Mouse (Mus musculus): ENCODE measurements at regions not wholly inside any gene's neighbourhood (a gene's known extent, or its start where the extent isn't known, plus 50 kb on each side); places are given as distances from the start of the nearest gene placed in this dataset.
A peak's percentile ranks its signal among the peaks of the same experiment; 100 is the strongest.
"Not testable (repeated sequence)": the region's sequence is repeated elsewhere in the genome, so short reads cannot be mapped to it uniquely, and the experiment has no call there.

- H3K27ac ChIP-seq (ENCODE audit: low read length): not testable (repeated sequence)
- 78% methylated on average over 2 of the region's 2 CpGs for WGBS
Observed at GRCm38 (mm10) chr5:76081379-76081778, 58.7 kb upstream of the Srd5a3 start.

GRCm38 (mm10) chr5:76080429-76080828 lies 59.6 kb upstream of the Srd5a3 start:
- Histone ChIP-seq H3K36me3 (ENCODE audit: control insufficient read depth, insufficient read depth) (no peaks in the 10 kb centered on the region), H3K4me1 (replicated peaks; ENCODE audit: control insufficient read depth, insufficient read depth, low read length) (peaks cover 4% of the 10 kb centered on the region; the same call in 1 of the 2 replicates), H3K27me3 (replicated peaks; ENCODE audit: control insufficient read depth, insufficient read depth, low read length) (no peaks in the 10 kb centered on the region), H3K9me3 (ENCODE audit: control insufficient read depth, low read length) (no peaks in the 10 kb centered on the region), H3K4me2 (ENCODE audit: low read length) (no peak overlapping the region), H3K9ac (replicated peaks; ENCODE audit: low read depth, low read length) (no peak overlapping the region), H3K4me3 (replicated peaks; ENCODE audit: low read length) (no peak overlapping the region), H3K27ac (ENCODE audit: low read length) (no peak overlapping the region)
- WGBS: 65% methylated on average over 8 of the region's 8 CpGs
- no peak for ATAC-seq

More at GRCm38 (mm10) chr5:76081379-76081778, 58.7 kb upstream of the Srd5a3 start:
- H3K4me2 ChIP-seq (ENCODE audit: low read length); H3K36me3 ChIP-seq (ENCODE audit: control insufficient read depth, insufficient read depth); H3K4me3 ChIP-seq (replicated peaks; ENCODE audit: low read length); H3K9me3 ChIP-seq (ENCODE audit: control insufficient read depth, low read length); H3K4me1 ChIP-seq (replicated peaks; ENCODE audit: control insufficient read depth, insufficient read depth, low read length); H3K27me3 ChIP-seq (replicated peaks; ENCODE audit: control insufficient read depth, insufficient read depth, low read length); H3K9ac ChIP-seq (replicated peaks; ENCODE audit: low read depth, low read length); ATAC-seq: not testable (repeated sequence)

GRCm38 (mm10) chr5:76079204-76080025 lies 60.7 kb upstream of the Srd5a3 start:
- Histone ChIP-seq H3K27me3 (replicated peaks; ENCODE audit: control insufficient read depth, insufficient read depth, low read length) (no peaks in the 10 kb centered on the region), H3K4me2 (ENCODE audit: low read length) (no peak overlapping the region), H3K4me3 (replicated peaks; ENCODE audit: low read length) (no peak overlapping the region), H3K4me1 (replicated peaks; ENCODE audit: control insufficient read depth, insufficient read depth, low read length) (peaks cover 4% of the 10 kb centered on the region; the same call in 1 of the 2 replicates), H3K9me3 (ENCODE audit: control insufficient read depth, low read length) (no peaks in the 10 kb centered on the region), H3K27ac (ENCODE audit: low read length) (no peak overlapping the region; the same call in 1 of the 2 replicates), H3K36me3 (ENCODE audit: control insufficient read depth, insufficient read depth) (no peaks in the 10 kb centered on the region), H3K9ac (replicated peaks; ENCODE audit: low read depth, low read length) (no peak overlapping the region)
- 54% methylated on average over 11 of the region's 11 CpGs for WGBS
- no peak for ATAC-seq

GRCm38 (mm10) chr5:76078485-76078884 lies 61.6 kb upstream of the Srd5a3 start:
- Histone ChIP-seq H3K27ac (ENCODE audit: low read length) (no peak overlapping the region), H3K9ac (replicated peaks; ENCODE audit: low read depth, low read length) (no peak overlapping the region), H3K4me3 (replicated peaks; ENCODE audit: low read length) (no peak overlapping the region), H3K4me2 (ENCODE audit: low read length) (no peak overlapping the region), H3K27me3 (replicated peaks; ENCODE audit: control insufficient read depth, insufficient read depth, low read length) (no peaks in the 10 kb centered on the region), H3K36me3 (ENCODE audit: control insufficient read depth, insufficient read depth) (no peaks in the 10 kb centered on the region), H3K9me3 (ENCODE audit: control insufficient read depth, low read length) (no peaks in the 10 kb centered on the region), H3K4me1 (replicated peaks; ENCODE audit: control insufficient read depth, insufficient read depth, low read length) (peaks cover 4% of the 10 kb centered on the region; the same call in 1 of the 2 replicates)
- WGBS: 92% methylated on average over 1 of the region's 1 CpGs
- ATAC-seq: no peak

GRCm38 (mm10) chr5:76076283-76076682 lies 63.8 kb upstream of the Srd5a3 start:
- ATAC-seq: no peak
- no peaks in the 10 kb centered on the region for H3K27me3 ChIP-seq (replicated peaks; ENCODE audit: control insufficient read depth, insufficient read depth, low read length)
- H3K9me3 ChIP-seq (ENCODE audit: control insufficient read depth, low read length): no peaks in the 10 kb centered on the region
- H3K27ac ChIP-seq (ENCODE audit: low read length): no peak overlapping the region
- no peaks in the 10 kb centered on the region for H3K36me3 ChIP-seq (ENCODE audit: control insufficient read depth, insufficient read depth)
- H3K4me3 ChIP-seq (replicated peaks; ENCODE audit: low read length): no peak overlapping the region
- H3K9ac ChIP-seq (replicated peaks; ENCODE audit: low read depth, low read length): no peak overlapping the region
- peaks cover 4% of the 10 kb centered on the region; the same call in 1 of the 2 replicates for H3K4me1 ChIP-seq (replicated peaks; ENCODE audit: control insufficient read depth, insufficient read depth, low read length)
- WGBS: 90% methylated on average over 7 of the region's 7 CpGs
- H3K4me2 ChIP-seq (ENCODE audit: low read length): no peak overlapping the region

GRCm38 (mm10) chr5:76075401-76075800 lies 64.7 kb upstream of the Srd5a3 start:
- peak overlapping the region; percentile 35 for H3K4me2 ChIP-seq (ENCODE audit: low read length)
- H3K27me3 ChIP-seq (replicated peaks; ENCODE audit: control insufficient read depth, insufficient read depth, low read length): no peaks in the 10 kb centered on the region
- H3K9me3 ChIP-seq (ENCODE audit: control insufficient read depth, low read length): no peaks in the 10 kb centered on the region
- 0 out of 2 replicates have a peak overlapping the region, but pooled peaks have one; percentile 9 for H3K4me3 ChIP-seq (replicated peaks; ENCODE audit: low read length)
- H3K4me1 ChIP-seq (replicated peaks; ENCODE audit: control insufficient read depth, insufficient read depth, low read length): peaks cover 4% of the 10 kb centered on the region; the same call in 1 of the 2 replicates
- no peaks in the 10 kb centered on the region for H3K36me3 ChIP-seq (ENCODE audit: control insufficient read depth, insufficient read depth)
- H3K9ac ChIP-seq (replicated peaks; ENCODE audit: low read depth, low read length): no peak overlapping the region
- no peak for ATAC-seq
- no peak overlapping the region for H3K27ac ChIP-seq (ENCODE audit: low read length)
- WGBS: 30% methylated on average over 8 of the region's 8 CpGs

GRCm38 (mm10) chr5:76067881-76068280 lies 72.2 kb upstream of the Srd5a3 start:
- Histone ChIP-seq H3K9ac (replicated peaks; ENCODE audit: low read depth, low read length) (no peak overlapping the region), H3K4me1 (replicated peaks; ENCODE audit: control insufficient read depth, insufficient read depth, low read length) (no peaks in the 10 kb centered on the region), H3K27ac (ENCODE audit: low read length) (no peak overlapping the region), H3K27me3 (replicated peaks; ENCODE audit: control insufficient read depth, insufficient read depth, low read length) (no peaks in the 10 kb centered on the region), H3K4me3 (replicated peaks; ENCODE audit: low read length) (no peak overlapping the region), H3K4me2 (ENCODE audit: low read length) (no peak overlapping the region), H3K9me3 (ENCODE audit: control insufficient read depth, low read length) (no peaks in the 10 kb centered on the region), H3K36me3 (ENCODE audit: control insufficient read depth, insufficient read depth) (no peaks in the 10 kb centered on the region)
- no peak for ATAC-seq
- WGBS: 31% methylated on average over 3 of the region's 3 CpGs

GRCm38 (mm10) chr5:76067231-76067630 lies 72.8 kb upstream of the Srd5a3 start:
- no peak for ATAC-seq
- H3K4me3 ChIP-seq (replicated peaks; ENCODE audit: low read length): no peak overlapping the region
- 85% methylated on average over 10 of the region's 10 CpGs for WGBS
- no peak overlapping the region for H3K27ac ChIP-seq (ENCODE audit: low read length)
- no peak overlapping the region for H3K4me2 ChIP-seq (ENCODE audit: low read length)
- no peak overlapping the region for H3K9ac ChIP-seq (replicated peaks; ENCODE audit: low read depth, low read length)
- H3K4me1 ChIP-seq (replicated peaks; ENCODE audit: control insufficient read depth, insufficient read depth, low read length): no peaks in the 10 kb centered on the region
- H3K36me3 ChIP-seq (ENCODE audit: control insufficient read depth, insufficient read depth): no peaks in the 10 kb centered on the region
- no peaks in the 10 kb centered on the region for H3K9me3 ChIP-seq (ENCODE audit: control insufficient read depth, low read length)
- H3K27me3 ChIP-seq (replicated peaks; ENCODE audit: control insufficient read depth, insufficient read depth, low read length): no peaks in the 10 kb centered on the region

- H3K27ac ChIP-seq (ENCODE audit: low read length): no peak overlapping the region
- no peaks in the 10 kb centered on the region for H3K4me1 ChIP-seq (replicated peaks; ENCODE audit: control insufficient read depth, insufficient read depth, low read length)
- 64% methylated on average over 4 of the region's 4 CpGs for WGBS
- no peaks in the 10 kb centered on the region for H3K27me3 ChIP-seq (replicated peaks; ENCODE audit: control insufficient read depth, insufficient read depth, low read length)
- H3K9me3 ChIP-seq (ENCODE audit: control insufficient read depth, low read length): no peaks in the 10 kb centered on the region
- no peak overlapping the region for H3K4me2 ChIP-seq (ENCODE audit: low read length)
- H3K36me3 ChIP-seq (ENCODE audit: control insufficient read depth, insufficient read depth): no peaks in the 10 kb centered on the region
- H3K4me3 ChIP-seq (replicated peaks; ENCODE audit: low read length): no peak overlapping the region
- no peak overlapping the region for H3K9ac ChIP-seq (replicated peaks; ENCODE audit: low read depth, low read length)
- no peak for ATAC-seq
Observed at GRCm38 (mm10) chr5:76065789-76066188, 74.3 kb upstream of the Srd5a3 start.
